25 mouse cellular contexts compared by ENCODE assay signal in the genomic region with DNA sequence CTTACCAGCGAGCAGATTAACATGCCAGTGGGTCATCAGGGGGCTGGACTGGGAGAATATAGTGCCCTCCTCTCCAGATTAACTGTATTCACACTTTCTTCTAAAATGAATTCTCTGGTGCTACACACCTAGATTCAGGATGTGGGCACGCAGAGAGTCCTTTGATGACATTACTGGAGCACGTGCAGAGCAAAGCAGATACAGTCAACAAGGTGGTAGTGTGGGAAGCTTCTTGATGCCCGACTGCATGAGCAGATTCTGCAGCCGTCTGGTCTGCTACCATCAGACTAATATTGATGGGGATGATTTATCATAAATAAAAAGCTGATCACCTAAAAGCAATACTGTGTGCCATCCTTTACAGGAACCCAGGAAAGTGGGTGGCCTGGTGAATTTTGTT. TPM values are rescaled to one million over a fixed set of nuclear protein-coding genes. Genes with fewer than 3 reads are reported as not detected.
DNase-seq lines count a peak whose midpoint lies in the region; ATAC-seq lines count a peak whose summit lies in the region.
"Had no signal": no experiment of that assay in that cellular context is flagged by ENCODE, and none has a peak within 500 bp of the region (broad histone marks: within the 10 kb centered on the region; RNA-seq: fewer than 3 reads in every experiment).

No protein-coding gene starts in this region.

- H3K27ac ChIP-seq in heart, embryonic 16.5 days (ENCODE audit: low read length): no peak overlapping the region
- H3K27ac ChIP-seq: forebrain, embryonic 12.5 days; gastrocnemius, adult 2 months; heart, embryonic 15.5 days; hindbrain, embryonic 10.5 days; hindbrain, postnatal 0 days; liver, embryonic 15.5 days had no signal

- no peak overlapping the region for H3K4me2 ChIP-seq in heart, embryonic 16.5 days (ENCODE audit: low read depth, low read length)
- H3K4me2 ChIP-seq: forebrain, embryonic 12.5 days; heart, embryonic 15.5 days; liver, embryonic 15.5 days had no signal

- H3K4me1 ChIP-seq in heart, embryonic 16.5 days (ENCODE audit: control insufficient read depth, insufficient read depth, low read length): no peaks in the 10 kb centered on the region
- H3K4me1 ChIP-seq: forebrain, embryonic 12.5 days; heart, embryonic 15.5 days; hindbrain, embryonic 10.5 days; liver, embryonic 15.5 days had no signal

- peak; percentile 21; the same call in 1 of the 2 replicates for ATAC-seq in heart, embryonic 16.5 days (replicated peaks; ENCODE audit: extremely low read depth, insufficient read depth, low FRiP score)
- peak; percentile 95 for ATAC-seq in CD4-positive, CD25-positive, alpha-beta regulatory T cell, adult 4 months
- ATAC-seq: hindbrain, postnatal 0 days had no signal

- no peak overlapping the region for H3K9ac ChIP-seq in heart, embryonic 16.5 days (ENCODE audit: low read length)
- H3K9ac ChIP-seq: forebrain, embryonic 12.5 days; heart, embryonic 15.5 days; liver, embryonic 15.5 days had no signal

- intact Hi-C loops in heart, postnatal 14 days (cut with DNase I): no loop called here

- no peak for DNase-seq in heart, postnatal 14 days
- peak; percentile 81 for DNase-seq in naive thymus-derived CD4-positive, alpha-beta T cell, adult 2 months (ENCODE audit: low read depth)
- DNase-seq in thymus, postnatal 25 days: peak; percentile 54
- DNase-seq in embryo, embryonic 11 days: no peak
- DNase-seq in left cerebral cortex, adult 8-10 months (ENCODE audit: low spot score in 2 of 2): no peak
- no peak for DNase-seq in urinary bladder, postnatal 36 days (ENCODE audit: low spot score in 2 of 2)
- DNase-seq: adrenal gland, adult 8-10 months; cerebellum, adult 8-10 months; gastrocnemius, adult 2 months; kidney, adult 18-20 months; kidney, postnatal 10 days; layer of hippocampus, adult 9-11 months; lung, postnatal 10 days; midbrain, embryonic 14.5 days; retina, postnatal 1 day; right cerebral cortex, postnatal 4 days had no signal

- WGBS in heart, embryonic 16.5 days: 73% methylated on average over 5 of the region's 5 CpGs

- no peak overlapping the region for H3K4me3 ChIP-seq in heart, embryonic 16.5 days (ENCODE audit: low read length)
- H3K4me3 ChIP-seq: forebrain, embryonic 12.5 days; gastrocnemius, adult 2 months; heart, embryonic 15.5 days; hindbrain, embryonic 10.5 days; liver, embryonic 15.5 days; megakaryocyte, embryonic 14.5 days; myocyte had no signal

- peaks cover 4% of the 10 kb centered on the region for H3K36me3 ChIP-seq in heart, embryonic 16.5 days (ENCODE audit: control insufficient read depth, insufficient read depth)

- no peaks in the 10 kb centered on the region for H3K27me3 ChIP-seq in heart, embryonic 16.5 days (ENCODE audit: control insufficient read depth, insufficient read depth, low read length)
- H3K27me3 ChIP-seq: forebrain, embryonic 12.5 days; heart, embryonic 15.5 days; liver, embryonic 15.5 days; megakaryocyte, embryonic 14.5 days had no signal

- H3K9me3 ChIP-seq in heart, embryonic 16.5 days (replicated peaks; ENCODE audit: control insufficient read depth, low read length): no peaks in the 10 kb centered on the region
- H3K9me3 ChIP-seq: forebrain, embryonic 12.5 days; heart, embryonic 15.5 days; hindbrain, embryonic 10.5 days; liver, embryonic 15.5 days; megakaryocyte, embryonic 14.5 days had no signal

RNA-seq across cellular contexts. Expression of a gene that starts 8.4 kb away (rescaled TPM):
- 1.1 and 2.1 TPM in 2 replicates for polyA plus RNA-seq in heart, embryonic 16.5 days (2015; fragmentation: Nextera tagmentation; extraction: Ambion mirVana)
- not detected for total RNA-seq in heart, postnatal 14 days (2021)
- 100 to 1,000 TPM; 234 to 255 TPM for polyA plus RNA-seq in CD4-positive, CD25-positive, alpha-beta regulatory T cell, adult 4 months (2017; shearing (Covaris generic))
- 10 to 100 TPM in 2 of 4 experiments, not detected in 2; 60.0 to 98.6 TPM for total RNA-seq in left cerebral cortex, adult 8-10 months (2022)
- total RNA-seq: gastrocnemius, adult 2 months had no signal
- polyA plus RNA-seq: hindbrain, postnatal 0 days; myocyte had no signal

RNA-seq across cellular contexts. Expression of a gene that starts 29.8 kb away (rescaled TPM):
- 26.6 and 28.8 TPM in 2 replicates for polyA plus RNA-seq in heart, embryonic 16.5 days (2015; fragmentation: Nextera tagmentation; extraction: Ambion mirVana)
- 10 to 100 TPM; 46.6 to 48.6 TPM for total RNA-seq in heart, postnatal 14 days (2021)
- 10 to 100 TPM; 13.0 to 16.6 TPM for polyA plus RNA-seq in CD4-positive, CD25-positive, alpha-beta regulatory T cell, adult 4 months (2017; shearing (Covaris generic))
- total RNA-seq in left cerebral cortex, adult 8-10 months (2022): 10 to 100 TPM; 58.1 to 66.8 (median 60.4) TPM

Comparison
In these comparisons a context has a peak if more than half of its experiments do, and no peak if none do; other contexts are left out.
1. DNase-seq: peak in naive thymus-derived CD4-positive, alpha-beta T cell, adult 2 months (single experiment) and thymus, postnatal 25 days (single experiment); none in heart, postnatal 14 days (0 of 2), embryo, embryonic 11 days (single experiment), left cerebral cortex, adult 8-10 months (0 of 2) and urinary bladder, postnatal 36 days (0 of 2).